In genomic region chr1:74344163-74344916, GRCm38 (mm10) we compare ENCODE assay signal across 21 mouse cellular contexts. TPM values are rescaled to one million over a fixed set of nuclear protein-coding genes. Genes with fewer than 3 reads are reported as not detected.
DNase-seq lines count a peak whose midpoint lies in the region; ATAC-seq and TF ChIP-seq lines count a peak whose summit lies in the region.
"Had no signal": no experiment of that assay in that cellular context is flagged by ENCODE, and none has a peak within 500 bp of the region (broad histone marks: within the 10 kb centered on the region; RNA-seq: fewer than 3 reads in every experiment).

No protein-coding gene starts in this region.

- no peak overlapping the region for H3K4me3 ChIP-seq in gastrocnemius, adult 2 months
- no peak overlapping the region for H3K4me3 ChIP-seq in kidney, embryonic 14.5 days (ENCODE audit: low read length)
- no peak overlapping the region for H3K4me3 ChIP-seq in midbrain, embryonic 11.5 days (ENCODE audit: low read depth, low read length)
- no peak overlapping the region for H3K4me3 ChIP-seq in midbrain, embryonic 13.5 days (replicated peaks)
- H3K4me3 ChIP-seq in small intestine, adult 2 months (ENCODE audit: low read depth, low read length), result no peak overlapping the region
- no peak overlapping the region for H3K4me3 ChIP-seq in liver, embryonic 12.5 days
- H3K4me3 ChIP-seq: embryonic facial prominence, embryonic 10.5 days; forebrain, embryonic 13.5 days; heart, embryonic 15.5 days; hindbrain, embryonic 15.5 days had no signal

- TF ChIP-seq CTCF in gastrocnemius, adult 2 months (IDR thresholded peaks at IDR 0.05), result no peak
- no peak for TF ChIP-seq CTCF in small intestine, adult 2 months (IDR thresholded peaks at IDR 0.05; ENCODE audit: extremely low read depth, insufficient read length, insufficient replicate concordance, low read depth, low read length)

- no peak overlapping the region for H3K4me2 ChIP-seq in kidney, embryonic 14.5 days (replicated peaks; ENCODE audit: low read depth, low read length)
- H3K4me2 ChIP-seq in midbrain, embryonic 11.5 days, result no peak overlapping the region
- no peak overlapping the region for H3K4me2 ChIP-seq in midbrain, embryonic 13.5 days (replicated peaks)
- no peak overlapping the region for H3K4me2 ChIP-seq in liver, embryonic 12.5 days
- H3K4me2 ChIP-seq: forebrain, embryonic 13.5 days; heart, embryonic 11.5 days; heart, embryonic 15.5 days; hindbrain, embryonic 15.5 days had no signal

- intact Hi-C loops in gastrocnemius, adult 2 months (cut with DNase I), result no loop called here

- H3K27me3 ChIP-seq in kidney, embryonic 14.5 days (ENCODE audit: control insufficient read depth, insufficient read depth, low read length), result no peaks in the 10 kb centered on the region
- no peaks in the 10 kb centered on the region for H3K27me3 ChIP-seq in midbrain, embryonic 11.5 days (ENCODE audit: control insufficient read depth, insufficient read depth, low read length)
- H3K27me3 ChIP-seq in midbrain, embryonic 13.5 days, result no peaks in the 10 kb centered on the region
- H3K27me3 ChIP-seq in small intestine, adult 2 months (ENCODE audit: control insufficient read depth, insufficient read depth, low read length), result no peaks in the 10 kb centered on the region
- H3K27me3 ChIP-seq in liver, embryonic 12.5 days (replicated peaks), result no peaks in the 10 kb centered on the region
- H3K27me3 ChIP-seq: forebrain, embryonic 13.5 days; heart, embryonic 15.5 days; hindbrain, embryonic 15.5 days had no signal

- H3K9me3 ChIP-seq in kidney, embryonic 14.5 days (ENCODE audit: control insufficient read depth, low read length), result no peaks in the 10 kb centered on the region
- no peaks in the 10 kb centered on the region for H3K9me3 ChIP-seq in midbrain, embryonic 11.5 days (ENCODE audit: control insufficient read depth, low read length)
- no peaks in the 10 kb centered on the region for H3K9me3 ChIP-seq in midbrain, embryonic 13.5 days
- H3K9me3 ChIP-seq in liver, embryonic 12.5 days (replicated peaks), result no peaks in the 10 kb centered on the region
- H3K9me3 ChIP-seq: embryonic facial prominence, embryonic 10.5 days; forebrain, embryonic 13.5 days; heart, embryonic 15.5 days; hindbrain, embryonic 15.5 days had no signal

- H3K9ac ChIP-seq in kidney, embryonic 14.5 days (ENCODE audit: low read depth, low read length), result no peak overlapping the region; the same call in 1 of the 2 replicates
- H3K9ac ChIP-seq in midbrain, embryonic 11.5 days (ENCODE audit: low read length), result no peak overlapping the region
- no peak overlapping the region for H3K9ac ChIP-seq in midbrain, embryonic 13.5 days (replicated peaks)
- no peak overlapping the region for H3K9ac ChIP-seq in liver, embryonic 12.5 days
- H3K9ac ChIP-seq: forebrain, embryonic 13.5 days; forebrain, postnatal 0 days; heart, embryonic 15.5 days; hindbrain, embryonic 15.5 days had no signal

- no peak for ATAC-seq in kidney, embryonic 14.5 days (ENCODE audit: low FRiP score, low TSS enrichment)
- no peak for ATAC-seq in midbrain, embryonic 11.5 days (ENCODE audit: low FRiP score)
- ATAC-seq in midbrain, embryonic 13.5 days, result no peak; the same call in 1 of the 2 replicates
- ATAC-seq in liver, embryonic 12.5 days, result no peak
- ATAC-seq: forebrain, embryonic 13.5 days; forebrain, postnatal 0 days had no signal

- 75% methylated on average over 11 of the region's 11 CpGs for WGBS in kidney, embryonic 14.5 days
- 87% methylated on average over 11 of the region's 11 CpGs for WGBS in midbrain, embryonic 11.5 days
- WGBS in midbrain, embryonic 13.5 days, result 79% methylated on average over 11 of the region's 11 CpGs
- 80% methylated on average over 11 of the region's 11 CpGs for WGBS in small intestine, adult 2 months
- WGBS in liver, embryonic 12.5 days (ENCODE audit: insufficient replicate concordance), result 75% methylated on average over 11 of the region's 11 CpGs

- peak overlapping the region; percentile 61; the same call in 1 of the 2 replicates for H3K27ac ChIP-seq in gastrocnemius, adult 2 months
- 0 out of 2 replicates have a peak overlapping the region, but pooled peaks have one; percentile 43 for H3K27ac ChIP-seq in kidney, embryonic 14.5 days (ENCODE audit: low read depth, low read length)
- no peak overlapping the region for H3K27ac ChIP-seq in midbrain, embryonic 11.5 days (ENCODE audit: low read depth, low read length)
- H3K27ac ChIP-seq in midbrain, embryonic 13.5 days, result no peak overlapping the region
- H3K27ac ChIP-seq in small intestine, adult 2 months (ENCODE audit: insufficient read depth, low read depth, low read length), result peak overlapping the region; percentile 46; the same call in 1 of the 2 replicates
- no peak overlapping the region for H3K27ac ChIP-seq in liver, embryonic 12.5 days
- H3K27ac ChIP-seq: embryonic facial prominence, embryonic 10.5 days; forebrain, embryonic 13.5 days; heart, embryonic 15.5 days; hindbrain, embryonic 15.5 days had no signal

- H3K4me1 ChIP-seq in kidney, embryonic 14.5 days (ENCODE audit: control insufficient read depth, insufficient read depth, low read length), result peaks cover 10% of the 10 kb centered on the region
- H3K4me1 ChIP-seq in midbrain, embryonic 11.5 days (ENCODE audit: control insufficient read depth, insufficient read depth, low read length), result 0 out of 2 replicates have a peak, but pooled peaks cover 2% of the 10 kb centered on the region
- peaks cover 11% of the 10 kb centered on the region for H3K4me1 ChIP-seq in midbrain, embryonic 13.5 days (replicated peaks)
- H3K4me1 ChIP-seq in small intestine, adult 2 months (ENCODE audit: control insufficient read depth, insufficient read depth, insufficient read length, low read length), result peaks cover 2% of the 10 kb centered on the region; the same call in 1 of the 2 replicates
- peaks cover 13% of the 10 kb centered on the region; the same call in 1 of the 2 replicates for H3K4me1 ChIP-seq in liver, embryonic 12.5 days

- peaks cover 2% of the 10 kb centered on the region; the same call in 1 of the 2 replicates for H3K36me3 ChIP-seq in kidney, embryonic 14.5 days (ENCODE audit: control insufficient read depth, insufficient read depth, low read length)
- H3K36me3 ChIP-seq in midbrain, embryonic 11.5 days (ENCODE audit: control insufficient read depth, insufficient read depth, low read length), result no peaks in the 10 kb centered on the region; the same call in 1 of the 2 replicates
- peaks cover 13% of the 10 kb centered on the region for H3K36me3 ChIP-seq in midbrain, embryonic 13.5 days
- no peaks in the 10 kb centered on the region for H3K36me3 ChIP-seq in small intestine, adult 2 months (ENCODE audit: control insufficient read depth, insufficient read depth, low read length)
- H3K36me3 ChIP-seq in liver, embryonic 12.5 days, result no peaks in the 10 kb centered on the region; the same call in 1 of the 2 replicates
- H3K36me3 ChIP-seq: hindbrain, embryonic 15.5 days had no signal

- DNase-seq in gastrocnemius, adult 2 months, result peak; percentile 3
- DNase-seq in gastrocnemius, adult 18-20 months (ENCODE audit: low spot score), result no peak
- no peak for DNase-seq in kidney, adult 18-20 months
- peak; percentile 72 for DNase-seq in midbrain, embryonic 11.5 days (ENCODE audit: low spot score, missing footprints)
- DNase-seq: adrenal gland, adult 2 months; adrenal gland, postnatal 25 days; cerebellum, adult 2 months; forebrain, postnatal 0 days; gastrocnemius, postnatal 36 days; heart, adult 18-20 months; heart, postnatal 14 days had no signal

- no peak for TF ChIP-seq POLR2A in small intestine, adult 2 months (IDR thresholded peaks at IDR 0.05; ENCODE audit: low read depth, low read length)

RNA-seq across cellular contexts. Expression of gene Catip, which starts 17.6 kb away (rescaled TPM):
- total RNA-seq in gastrocnemius, adult 2 months (2021), result under 1 TPM in 1 of 2 experiments, not detected in 1; 0.13 TPM
- under 1 TPM in 1 of 2 experiments, not detected in 1; 0.11 TPM for total RNA-seq in gastrocnemius, adult 18-20 months (2021)
- polyA plus RNA-seq in kidney, embryonic 14.5 days (2014; fragmentation: Nextera tagmentation; extraction: Ambion mirVana), result 0.44 and 0.79 TPM in 2 replicates
- polyA plus RNA-seq in midbrain, embryonic 11.5 days (2014; fragmentation: Nextera tagmentation; extraction: Ambion mirVana), result 0.05 and 0.22 TPM in 2 replicates
- polyA plus RNA-seq in midbrain, embryonic 13.5 days (2015; fragmentation: Nextera tagmentation; extraction: Ambion mirVana), result 0.41 and 0.62 TPM in 2 replicates
- 0.05 and 0.39 TPM in 2 replicates for polyA plus RNA-seq in small intestine, adult 2 months (2012; rRNA removed)
- 0.11 and 0.14 TPM in 2 replicates for polyA plus RNA-seq in liver, embryonic 12.5 days (2016; fragmentation: Nextera tagmentation; extraction: Ambion mirVana)
- polyA plus RNA-seq: C2C12 had no signal

RNA-seq across cellular contexts. Expression of gene Slc11a1, which starts 30.7 kb away (rescaled TPM):
- 1 to 10 TPM; 3.8 to 5.6 TPM for total RNA-seq in gastrocnemius, adult 2 months (2021)
- total RNA-seq in gastrocnemius, adult 18-20 months (2021), result 1 to 10 TPM; 3.6 to 8.1 TPM
- polyA plus RNA-seq in kidney, embryonic 14.5 days (2014; fragmentation: Nextera tagmentation; extraction: Ambion mirVana), result 2.0 and 5.2 TPM in 2 replicates
- polyA plus RNA-seq in midbrain, embryonic 11.5 days (2014; fragmentation: Nextera tagmentation; extraction: Ambion mirVana), result 1.6 and 2.1 TPM in 2 replicates
- polyA plus RNA-seq in midbrain, embryonic 13.5 days (2015; fragmentation: Nextera tagmentation; extraction: Ambion mirVana), result 0.94 and 2.9 TPM in 2 replicates
- polyA plus RNA-seq in small intestine, adult 2 months (2012; rRNA removed), result 12.7 and 17.9 TPM in 2 replicates
- 8.6 and 9.0 TPM in 2 replicates for polyA plus RNA-seq in liver, embryonic 12.5 days (2016; fragmentation: Nextera tagmentation; extraction: Ambion mirVana)

RNA-seq across cellular contexts. Expression of gene Tmbim1, which starts 38.9 kb away (rescaled TPM):
- 10 to 100 TPM; 35.2 to 35.4 TPM for total RNA-seq in gastrocnemius, adult 2 months (2021)
- 10 to 100 TPM; 29.0 to 42.2 TPM for total RNA-seq in gastrocnemius, adult 18-20 months (2021)
- polyA plus RNA-seq in kidney, embryonic 14.5 days (2014; fragmentation: Nextera tagmentation; extraction: Ambion mirVana), result 16.3 and 18.1 TPM in 2 replicates
- polyA plus RNA-seq in midbrain, embryonic 11.5 days (2014; fragmentation: Nextera tagmentation; extraction: Ambion mirVana), result 6.4 and 7.0 TPM in 2 replicates
- polyA plus RNA-seq in midbrain, embryonic 13.5 days (2015; fragmentation: Nextera tagmentation; extraction: Ambion mirVana), result 6.3 and 7.1 TPM in 2 replicates
- 497 and 689 TPM in 2 replicates for polyA plus RNA-seq in small intestine, adult 2 months (2012; rRNA removed)
- 17.5 and 18.6 TPM in 2 replicates for polyA plus RNA-seq in liver, embryonic 12.5 days (2016; fragmentation: Nextera tagmentation; extraction: Ambion mirVana)

RNA-seq across cellular contexts. Expression of gene Ctdsp1, which starts 47.0 kb away (rescaled TPM):
- total RNA-seq in gastrocnemius, adult 2 months (2021), result 100 to 1,000 TPM in 1 of 2 experiments, 10 to 100 TPM in 1; 92.2 to 111 TPM
- 100 to 1,000 TPM; 107 TPM for total RNA-seq in gastrocnemius, adult 18-20 months (2021)
- polyA plus RNA-seq in kidney, embryonic 14.5 days (2014; fragmentation: Nextera tagmentation; extraction: Ambion mirVana), result 66.7 and 86.0 TPM in 2 replicates
- 33.4 and 37.9 TPM in 2 replicates for polyA plus RNA-seq in midbrain, embryonic 11.5 days (2014; fragmentation: Nextera tagmentation; extraction: Ambion mirVana)
- 17.2 and 18.6 TPM in 2 replicates for polyA plus RNA-seq in midbrain, embryonic 13.5 days (2015; fragmentation: Nextera tagmentation; extraction: Ambion mirVana)
- 58.4 and 177 TPM in 2 replicates for polyA plus RNA-seq in small intestine, adult 2 months (2012; rRNA removed)
- 42.0 and 42.4 TPM in 2 replicates for polyA plus RNA-seq in liver, embryonic 12.5 days (2016; fragmentation: Nextera tagmentation; extraction: Ambion mirVana)

RNA-seq across cellular contexts. Expression of gene Pnkd, which starts 59.6 kb away (rescaled TPM):
- 10 to 100 TPM; 45.4 to 70.5 TPM for total RNA-seq in gastrocnemius, adult 2 months (2021)
- 10 to 100 TPM; 54.0 to 63.3 TPM for total RNA-seq in gastrocnemius, adult 18-20 months (2021)
- polyA plus RNA-seq in kidney, embryonic 14.5 days (2014; fragmentation: Nextera tagmentation; extraction: Ambion mirVana), result 126 and 154 TPM in 2 replicates
- polyA plus RNA-seq in midbrain, embryonic 11.5 days (2014; fragmentation: Nextera tagmentation; extraction: Ambion mirVana), result 83.9 and 84.6 TPM in 2 replicates
- 81.5 and 92.2 TPM in 2 replicates for polyA plus RNA-seq in midbrain, embryonic 13.5 days (2015; fragmentation: Nextera tagmentation; extraction: Ambion mirVana)
- polyA plus RNA-seq in small intestine, adult 2 months (2012; rRNA removed), result 36.9 and 62.6 TPM in 2 replicates
- polyA plus RNA-seq in liver, embryonic 12.5 days (2016; fragmentation: Nextera tagmentation; extraction: Ambion mirVana), result 45.7 and 48.7 TPM in 2 replicates

Comparison
In these comparisons a context has a peak if more than half of its experiments do, and no peak if none do; other contexts are left out.
1. DNase-seq: peak in gastrocnemius, adult 2 months (single experiment) and midbrain, embryonic 11.5 days (single experiment); none in gastrocnemius, adult 18-20 months (single experiment) and kidney, adult 18-20 months (single experiment).
2. H3K27ac ChIP-seq: peak in gastrocnemius, adult 2 months (single experiment), kidney, embryonic 14.5 days (single experiment) and small intestine, adult 2 months (single experiment); none in midbrain, embryonic 11.5 days (single experiment), midbrain, embryonic 13.5 days (single experiment) and liver, embryonic 12.5 days (single experiment).
3. RNA of gene Tmbim1, which starts 38.9 kb away (polyA plus RNA-seq): 497 to 689 TPM in small intestine, adult 2 months; 17.5 to 18.6 TPM in liver, embryonic 12.5 days, 16.3 to 18.1 TPM in kidney, embryonic 14.5 days, 6.3 to 7.1 TPM in midbrain, embryonic 13.5 days and 6.4 to 7.0 TPM in midbrain, embryonic 11.5 days; every median in the first group is over 10 times any median in the second.